Mouse (Mus musculus) c-Kit-positive CD71-positive TER-119-negative erythroid progenitor cells, embryonic 14.5 days (primary cell): ENCODE data around the gene Polr3b.

ENCODE experiments used
- DNase-seq: peaks from one replicate; pipeline ENCODE4 v3.0.0-alpha.2; 2013; ENCODE audit warnings: low read depth

Polr3b gene

DNA sequence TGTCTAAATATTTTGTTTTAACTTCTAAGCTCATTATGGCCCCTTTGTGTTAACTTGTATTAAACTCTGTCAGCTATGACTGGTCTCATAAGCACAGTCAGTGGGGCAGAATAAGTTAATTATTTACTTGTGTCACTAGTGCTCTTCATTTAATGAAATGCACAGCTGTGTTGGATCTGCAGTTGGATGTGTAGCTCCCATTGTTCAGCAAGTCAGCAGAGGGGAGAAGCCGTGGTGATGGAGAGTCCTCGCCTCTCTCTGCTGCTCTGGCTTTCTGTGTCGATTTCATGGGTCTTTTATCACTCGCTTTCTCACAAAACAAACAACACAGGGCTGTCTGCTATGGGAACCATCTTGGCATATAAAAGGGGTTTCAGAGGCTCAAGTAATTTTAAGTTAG lies 88.7 kb downstream of the Polr3b start:
- no peak for DNase-seq

DNA sequence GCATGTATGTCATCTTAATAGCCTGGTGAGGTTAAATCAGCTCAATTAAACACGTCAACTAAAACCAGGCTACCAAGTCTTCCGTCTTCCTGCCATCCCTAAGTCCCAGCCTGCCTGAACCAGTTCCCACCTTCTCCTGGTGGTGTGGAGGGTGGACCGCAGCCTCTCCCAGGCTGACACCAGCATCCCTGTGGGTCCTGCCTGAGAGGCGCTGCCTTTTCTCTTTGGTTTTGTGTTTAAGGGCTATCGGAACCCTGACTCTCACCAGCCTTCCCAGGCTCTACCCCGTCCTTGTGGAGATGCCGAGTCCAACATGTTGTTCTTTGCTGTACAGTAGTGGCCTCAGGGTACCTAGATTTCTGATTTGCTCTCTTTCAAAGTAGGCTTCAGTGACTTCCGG lies 89.4 kb downstream of the Polr3b start:
- DNase-seq = no peak

DNA sequence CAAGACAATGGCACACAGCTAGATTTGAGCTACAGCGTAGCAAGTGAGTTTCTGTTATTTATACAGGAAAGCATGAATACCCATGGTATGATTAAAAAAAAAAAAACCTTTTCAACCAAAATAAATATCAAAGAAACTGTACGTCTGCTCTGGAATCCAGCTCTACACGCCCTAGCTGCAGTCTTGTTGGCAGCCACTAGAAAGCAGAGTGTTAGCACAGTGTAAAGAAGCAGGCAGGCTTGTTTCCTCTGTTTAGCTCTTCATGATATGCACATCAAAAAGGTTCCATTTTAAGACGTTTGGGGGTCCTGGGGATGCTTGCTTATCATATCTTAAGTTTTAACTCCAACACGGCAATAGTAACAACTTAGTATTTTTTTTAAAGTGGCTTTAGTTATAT lies 89.8 kb downstream of the Polr3b start:
- DNase-seq = no peak

DNA sequence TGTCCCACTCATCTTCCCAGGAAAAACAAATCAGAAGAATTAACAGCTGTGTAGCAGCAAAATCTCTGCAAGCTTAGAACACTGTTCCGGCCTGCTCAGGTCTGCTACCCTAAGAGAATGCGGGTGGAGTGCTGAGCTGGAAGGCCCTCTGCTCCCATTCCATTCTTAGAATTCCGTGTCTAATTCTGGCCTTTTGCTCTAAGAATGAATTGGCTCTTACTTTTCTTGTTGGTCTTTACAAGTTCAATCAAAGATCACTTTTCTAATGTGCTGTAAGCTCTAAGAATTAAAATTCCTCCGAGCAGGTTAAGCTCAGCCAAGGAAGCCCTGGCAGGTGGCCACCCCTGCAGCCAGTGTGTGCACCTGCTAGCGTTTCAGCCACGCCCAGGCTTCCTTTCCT lies 90.4 kb downstream of the Polr3b start:
- no peak for DNase-seq

DNA sequence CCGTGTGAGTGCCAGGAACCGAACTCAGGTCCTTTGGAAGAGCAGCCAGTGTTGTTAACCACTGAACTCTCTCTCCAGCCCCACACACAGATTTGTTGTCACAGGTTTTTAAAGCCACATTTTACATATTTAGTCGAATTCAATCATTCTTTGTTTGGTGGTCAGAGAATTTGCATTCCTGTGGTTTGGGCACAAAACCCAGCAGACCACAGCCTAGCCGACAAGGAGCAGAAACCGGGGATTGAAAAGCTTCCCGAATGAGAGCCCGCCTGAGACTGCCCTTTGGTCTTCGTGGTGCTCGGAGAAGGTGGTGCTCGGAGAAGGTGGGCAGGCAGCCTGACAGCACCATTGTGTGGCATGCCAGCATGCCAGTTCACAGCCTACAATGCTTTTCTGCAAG lies 91.0 kb downstream of the Polr3b start:
- no peak for DNase-seq

DNA sequence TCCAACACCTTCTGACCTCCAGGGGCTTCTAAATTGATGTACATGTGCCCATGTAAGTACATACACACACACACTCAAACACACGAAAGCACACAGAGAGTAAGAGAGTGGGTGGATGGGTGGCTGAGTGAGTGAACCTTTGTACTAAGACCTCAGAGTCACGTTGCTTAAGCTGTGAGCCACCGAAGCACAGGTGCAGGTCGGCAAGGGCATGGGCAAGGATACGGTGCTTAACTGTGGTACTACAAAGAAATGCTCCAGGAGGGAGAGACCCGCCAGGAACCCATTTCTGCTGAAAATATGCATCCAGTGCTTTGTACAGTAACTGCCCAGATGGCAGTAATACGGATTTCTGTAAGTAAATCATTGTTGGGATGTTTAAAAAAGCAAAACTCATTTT lies 93.5 kb downstream of the Polr3b start:
- DNase-seq = no peak

DNA sequence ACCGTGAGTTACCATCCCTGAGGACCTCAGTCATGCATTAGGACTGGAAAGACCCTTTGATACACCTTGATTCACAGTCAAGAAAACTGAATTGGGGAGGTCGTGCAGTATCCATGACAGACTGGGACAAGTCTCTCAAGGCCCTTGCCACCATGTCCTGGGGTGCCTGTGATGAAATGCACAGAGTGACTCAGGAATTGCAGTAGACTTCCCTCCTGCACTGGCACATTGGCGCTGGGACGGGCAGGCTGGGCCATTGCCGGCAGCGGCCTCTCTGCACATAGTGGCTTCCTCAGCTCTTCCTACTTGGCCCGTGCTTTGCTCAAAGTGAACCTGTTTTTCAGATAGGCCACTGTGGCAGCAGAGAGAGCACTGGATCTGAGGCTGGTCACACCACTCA lies 94.5 kb downstream of the Polr3b start:
- no peak for DNase-seq

DNA sequence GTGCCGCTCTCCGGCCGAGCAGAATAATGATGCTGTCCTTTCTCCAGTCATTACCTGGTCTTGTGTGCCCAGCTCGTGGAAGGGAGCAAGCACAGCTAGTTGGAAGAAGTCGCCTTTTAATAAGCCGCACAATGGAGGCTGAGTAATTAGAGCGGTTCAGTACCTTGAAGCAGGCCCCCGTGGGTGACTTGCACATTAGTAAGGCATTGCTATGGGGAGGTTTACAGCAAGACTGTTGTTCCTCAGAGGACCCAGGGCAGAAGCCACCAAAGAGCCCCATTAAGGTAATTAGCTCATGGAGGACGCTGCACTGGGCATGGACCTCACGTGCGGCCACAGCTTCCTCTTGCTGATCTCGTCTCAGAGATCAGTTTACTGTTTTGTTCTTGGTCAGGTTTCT lies 100.6 kb downstream of the Polr3b start:
- DNase-seq = no peak

DNA sequence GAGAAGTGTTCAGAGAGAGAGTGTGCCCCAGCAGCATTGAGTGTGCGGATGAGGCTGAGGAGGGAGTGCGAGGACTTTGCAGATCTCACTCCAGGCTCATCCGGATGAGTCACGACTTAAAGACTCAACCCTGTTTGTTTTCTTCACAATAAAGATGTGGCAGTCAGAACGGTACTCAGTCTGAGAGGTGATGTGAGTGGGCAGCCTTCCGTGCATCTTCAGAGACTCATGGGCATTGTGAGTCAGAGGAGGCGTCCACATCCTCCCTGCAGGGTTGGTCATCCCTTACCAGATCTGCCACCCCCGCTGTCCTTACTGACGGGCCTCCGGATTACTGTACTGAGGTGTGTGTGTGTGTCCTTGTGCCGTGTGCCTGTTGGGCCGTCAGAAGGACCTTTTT lies 104.9 kb downstream of the Polr3b start:
- no peak for DNase-seq

DNA sequence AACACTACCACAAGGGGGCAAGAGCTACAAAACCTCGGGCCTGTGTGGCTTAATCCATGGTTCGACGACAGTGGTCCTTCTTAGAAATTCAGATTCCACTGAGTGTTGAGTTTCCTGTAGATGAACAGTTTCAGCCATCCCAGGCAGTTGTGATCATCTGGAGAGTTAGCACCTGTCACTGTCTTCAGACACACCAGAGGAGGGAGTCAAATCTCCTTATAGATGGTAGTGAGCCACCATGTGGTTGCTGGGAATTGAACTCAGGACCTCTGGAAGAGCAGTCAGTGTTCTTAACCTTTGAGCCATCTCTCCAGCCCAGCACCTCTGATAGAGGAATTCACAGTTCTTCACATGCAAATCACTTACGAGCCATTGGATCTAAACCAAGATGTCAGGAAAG lies 105.7 kb downstream of the Polr3b start:
- no peak for DNase-seq

DNA sequence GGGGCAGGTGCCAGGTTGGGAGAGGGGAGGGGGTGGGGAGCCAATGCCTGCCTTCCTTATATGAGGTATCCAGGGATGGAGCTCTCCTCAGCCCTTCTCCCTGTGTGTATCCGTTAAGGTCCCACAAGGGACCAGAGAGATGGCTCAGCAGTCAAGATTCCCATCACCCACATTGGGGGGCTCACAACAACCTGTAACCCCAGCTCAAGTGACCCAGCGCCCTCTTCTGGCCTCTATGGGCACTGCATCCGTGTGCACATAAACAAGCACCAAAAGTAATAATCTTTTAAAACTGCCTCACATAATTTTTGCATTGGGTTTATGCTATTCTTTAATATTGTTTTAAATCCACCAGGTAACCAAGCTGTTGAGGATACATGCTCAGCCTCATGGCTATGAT lies 108.0 kb downstream of the Polr3b start:
- DNase-seq = no peak

DNA sequence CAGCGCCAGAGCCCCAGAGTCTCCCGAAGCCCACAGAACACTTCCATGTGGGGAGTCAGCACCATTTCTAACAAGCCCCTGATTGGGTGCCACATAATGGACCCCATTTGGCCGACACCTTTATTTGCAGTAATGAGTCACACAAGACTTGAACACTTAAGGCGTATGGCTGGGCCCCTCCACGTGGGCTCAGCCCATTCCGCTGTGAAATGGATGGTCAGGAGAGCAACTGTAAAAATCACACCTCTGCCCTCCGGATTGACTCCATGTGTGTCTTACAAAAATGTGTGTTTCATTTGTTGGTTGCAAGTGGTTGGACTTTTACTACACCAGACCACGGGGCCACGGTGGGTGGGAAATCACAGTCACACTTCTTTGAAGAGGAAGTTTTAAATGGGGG lies 108.9 kb downstream of the Polr3b start:
- DNase-seq = no peak

DNA sequence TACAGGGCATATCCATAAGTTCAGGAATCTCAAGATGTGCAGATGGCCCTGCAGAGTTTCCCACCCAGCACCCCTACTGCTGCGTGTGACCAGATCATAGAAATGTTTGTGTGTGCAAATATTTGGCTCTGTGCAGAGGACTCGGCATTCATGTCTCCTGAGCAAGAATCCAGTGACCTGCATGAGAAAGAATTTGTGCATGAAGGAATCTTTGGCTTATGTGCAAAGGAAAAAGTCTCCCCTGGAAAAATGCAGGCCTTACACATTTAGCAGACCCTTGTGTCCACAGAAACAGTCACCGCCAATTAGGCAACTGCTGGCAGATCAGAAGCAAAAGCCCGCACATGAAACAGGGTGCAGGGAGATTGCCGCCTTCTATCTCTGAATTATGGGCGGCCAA lies 111.4 kb downstream of the Polr3b start:
- no peak for DNase-seq

DNA sequence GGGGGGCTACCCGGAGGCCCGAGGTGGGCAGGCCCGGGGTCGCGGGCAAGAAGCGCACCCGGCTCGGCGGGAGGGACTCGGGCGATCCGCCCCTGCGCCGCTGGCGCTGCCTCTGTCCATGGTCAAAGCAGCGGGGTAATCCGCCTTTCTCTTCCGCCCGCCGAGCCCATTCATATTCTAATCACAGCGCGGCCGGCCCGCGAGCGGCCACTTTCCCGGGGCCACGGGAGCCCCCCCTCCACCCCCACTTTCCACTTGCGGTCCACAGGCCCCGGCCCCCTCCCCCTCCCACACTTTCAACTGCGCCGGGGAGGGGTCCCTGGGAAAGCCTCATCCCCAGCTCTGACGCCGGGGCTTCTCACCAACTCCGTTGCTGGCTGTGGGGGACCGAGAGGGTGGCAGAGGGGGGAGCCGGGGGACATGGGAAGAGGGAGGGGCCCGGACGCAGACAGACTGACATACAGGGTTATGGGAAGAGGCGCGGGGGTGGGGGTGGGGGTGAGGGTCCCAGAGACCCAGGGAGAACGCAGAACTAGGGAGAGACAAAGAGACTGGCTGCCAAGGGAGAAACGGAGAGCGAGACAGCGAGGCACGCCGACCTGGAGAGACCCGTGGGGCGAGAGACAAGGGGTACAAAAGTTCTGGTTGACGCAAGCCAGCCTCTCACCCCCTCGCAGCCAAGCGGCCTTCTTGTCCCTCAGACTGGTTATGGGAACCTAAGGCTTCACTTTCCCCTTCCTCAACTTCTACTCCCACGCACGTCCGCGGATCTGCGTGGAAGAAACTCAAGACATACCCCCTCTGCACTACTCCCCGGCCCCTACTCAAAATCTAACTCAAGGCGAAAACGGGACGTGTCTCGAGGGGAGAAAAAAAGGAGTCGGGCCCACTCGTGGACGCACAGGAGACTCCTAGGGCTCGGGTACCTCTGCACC lies 133.0 kb downstream of the Polr3b start:
- no peak for DNase-seq

DNA sequence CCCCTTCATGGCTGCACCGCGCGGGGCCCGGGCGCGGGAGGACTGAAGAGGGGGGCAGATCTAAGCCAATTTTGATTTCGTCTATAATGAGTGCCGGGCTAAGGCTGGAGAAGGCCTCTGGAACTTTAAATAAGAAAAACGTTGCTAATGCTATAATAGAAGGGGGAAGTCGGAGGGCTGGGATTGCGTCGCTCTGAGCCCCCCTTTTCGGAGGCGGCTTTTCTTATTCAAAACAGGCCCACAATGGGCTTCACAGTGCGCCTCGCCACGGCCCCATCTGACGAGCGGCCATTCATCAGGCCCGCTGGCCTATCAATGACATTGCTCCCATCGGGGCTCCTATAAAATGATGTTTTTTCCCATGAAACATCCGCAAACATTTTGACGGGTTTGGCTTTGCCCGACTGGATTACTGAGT lies 133.7 kb downstream of the Polr3b start, which contains the start of gene Rfx4:
Gene Rfx4 (plus strand): TSS at position 277 of the 418 bp plus-strand sequence.
- no peak for DNase-seq

DNA sequence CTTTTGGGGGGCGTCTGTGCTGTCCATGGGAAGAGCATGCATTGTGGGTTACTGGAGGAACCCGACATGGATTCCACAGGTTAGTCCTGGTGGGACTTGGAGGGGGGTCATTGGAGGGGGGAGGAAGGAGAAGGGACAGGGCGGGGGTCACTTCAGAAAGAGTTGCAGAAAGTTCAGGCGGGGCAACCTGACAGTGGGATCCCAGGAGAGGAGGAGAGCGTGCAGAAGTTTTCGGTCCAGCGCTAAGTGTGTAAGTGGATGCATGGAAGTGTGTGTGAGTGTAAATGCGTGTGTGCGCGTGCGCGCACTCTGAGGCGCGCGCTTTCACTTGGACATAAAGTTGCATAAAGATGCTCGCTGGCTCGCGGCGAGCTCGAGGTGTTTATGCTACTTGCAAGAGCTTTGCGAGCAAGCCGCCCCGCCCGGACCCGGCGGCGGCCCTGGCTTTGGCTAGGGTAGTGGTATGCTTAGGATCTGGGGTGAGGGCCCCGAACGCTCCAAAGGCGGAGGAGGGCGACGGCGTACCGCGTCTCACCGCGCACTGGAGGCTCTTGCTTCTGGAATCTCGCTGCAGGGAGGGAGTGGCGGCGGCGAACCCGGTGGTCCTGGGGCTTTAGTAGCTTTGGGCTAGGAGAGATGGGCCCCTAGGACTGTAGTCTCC lies 134.5 kb downstream of the Polr3b start:
- DNase-seq = no peak

DNA sequence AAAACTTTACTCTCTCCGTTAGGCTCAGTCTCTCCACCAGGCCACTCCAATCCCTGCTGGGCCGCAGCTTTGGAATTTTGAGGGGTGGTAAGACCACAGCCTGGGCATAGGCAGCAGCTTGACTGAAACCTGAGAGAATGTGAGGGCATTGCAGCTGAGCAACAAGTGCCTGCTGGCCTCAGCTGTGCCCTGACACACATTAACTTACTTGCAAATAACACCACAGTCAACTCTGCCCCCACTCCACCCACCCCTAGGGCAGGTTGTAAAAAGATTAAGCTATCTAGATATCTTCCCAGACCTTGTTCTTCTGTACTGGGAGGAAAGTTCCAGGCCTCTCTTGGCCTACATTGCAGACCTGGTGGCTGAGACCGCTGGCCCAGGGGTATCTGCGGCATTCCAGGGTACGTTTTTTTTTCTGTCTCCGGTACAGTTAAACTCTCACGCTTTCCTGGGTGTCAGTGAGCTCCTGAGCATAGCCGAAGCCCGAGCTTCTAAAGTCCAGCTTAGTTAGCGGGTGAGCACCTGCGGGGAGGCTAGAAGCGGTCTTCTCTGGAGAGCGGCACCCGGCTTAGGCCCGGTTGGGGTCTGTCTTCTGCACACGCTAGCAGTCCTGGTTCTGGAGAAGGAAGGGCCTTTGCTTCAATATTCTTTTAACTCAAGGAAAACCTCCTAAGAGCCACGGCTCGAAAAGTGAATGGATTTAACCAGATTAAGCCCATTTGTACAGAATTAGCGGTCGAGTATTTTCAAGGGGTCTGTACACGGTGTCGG lies 135.5 kb downstream of the Polr3b start:
- no peak for DNase-seq

DNA sequence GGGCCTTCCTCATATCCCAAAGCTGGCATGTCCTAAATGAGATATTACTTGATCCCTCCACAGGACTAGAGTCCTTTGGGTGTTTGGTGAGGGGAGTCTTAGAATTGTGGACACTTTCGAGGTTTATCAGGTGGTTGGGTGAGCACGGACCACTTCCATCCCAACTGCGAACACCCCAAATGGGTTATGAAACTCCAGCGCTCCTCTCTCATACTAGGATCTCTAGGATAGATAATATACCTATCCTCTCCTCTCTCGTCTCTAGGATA lies 136.0 kb downstream of the Polr3b start:
- DNase-seq = no peak

DNA sequence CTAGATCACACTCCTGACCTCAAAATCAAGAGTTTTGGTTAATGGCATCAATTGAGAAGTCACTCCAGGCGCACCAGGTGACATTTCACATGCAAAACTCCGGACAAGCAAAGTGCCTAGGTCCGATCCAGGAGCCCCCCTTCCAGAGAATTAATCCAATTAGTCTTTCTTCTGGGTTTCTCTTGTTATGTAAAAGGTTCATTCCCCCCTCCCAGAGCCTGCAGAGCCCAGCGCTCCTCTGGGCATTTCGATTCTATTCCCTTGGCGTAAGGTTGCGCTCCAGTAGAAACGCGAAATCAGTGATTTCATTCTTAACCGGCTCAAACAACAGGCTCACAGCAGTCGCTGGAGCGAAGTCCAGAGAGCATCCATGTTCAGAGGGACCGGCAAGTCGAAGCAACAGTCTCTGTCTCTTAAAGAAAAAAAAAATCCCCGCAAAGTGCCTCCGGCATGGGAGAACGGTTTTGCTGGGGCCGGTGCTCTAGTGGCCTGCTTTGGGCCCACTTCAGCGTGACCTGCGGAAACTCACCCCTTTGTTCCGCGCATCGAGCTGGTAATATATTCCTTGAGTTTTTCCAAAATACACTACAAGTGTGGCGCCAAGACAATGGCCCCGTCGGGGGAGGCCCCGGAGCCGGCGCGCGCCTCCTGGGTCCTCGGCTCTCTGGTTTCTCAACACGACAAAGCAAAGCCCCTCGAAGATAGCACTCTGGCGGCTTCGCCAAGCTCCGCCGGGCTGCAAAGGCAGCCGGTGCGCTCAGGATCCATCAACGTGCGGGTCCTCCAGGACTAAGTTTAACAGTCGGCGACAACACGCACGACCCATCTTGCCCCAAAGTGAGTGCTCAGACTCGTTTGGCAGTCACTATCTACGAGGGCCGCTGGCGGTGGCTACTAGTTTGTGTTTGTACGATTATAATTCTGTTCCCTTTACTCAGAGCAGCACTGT lies 136.7 kb downstream of the Polr3b start:
- DNase-seq = no peak

DNA sequence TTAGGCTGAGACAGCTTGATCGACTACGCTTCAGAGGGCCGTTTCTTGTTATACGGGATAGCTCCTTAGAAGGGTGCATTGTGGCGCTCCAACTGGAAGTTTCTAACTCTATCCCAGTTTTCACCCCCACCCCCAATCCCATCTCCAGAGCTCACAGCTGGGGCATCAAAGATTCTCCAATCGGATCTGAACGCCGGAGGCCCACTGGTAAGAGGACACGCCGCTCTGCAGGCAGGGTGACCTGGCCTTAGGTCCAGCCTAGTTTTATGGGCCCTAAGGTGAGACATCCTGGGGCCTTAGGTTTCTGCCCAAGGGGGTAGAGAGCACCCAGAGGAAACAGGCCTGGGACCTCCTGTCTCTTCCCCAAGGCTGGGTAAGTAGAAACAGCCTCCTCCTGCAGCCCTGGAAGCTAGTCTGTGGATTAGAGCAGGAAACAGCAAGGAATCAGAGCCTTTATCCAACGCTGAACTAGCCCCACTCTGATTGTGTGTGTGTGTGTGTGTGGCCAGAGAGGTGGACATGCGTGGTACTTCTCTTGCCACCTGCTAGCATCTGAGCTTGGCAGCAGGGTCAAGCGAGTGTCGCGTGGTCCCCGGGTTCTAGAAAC lies 137.5 kb downstream of the Polr3b start:
- DNase-seq = no peak
